Mouse (Mus musculus) ES-Bruce4 (cell line): ENCODE measurements at regions not wholly inside any gene's neighbourhood (a gene's known extent, or its start where the extent isn't known, plus 50 kb on each side); places are given as distances from the start of the nearest gene placed in this dataset.

Experiments
- H3K27ac ChIP-seq: 2 replicates; pipeline ENCODE4 v1.5.1; 2012; ENCODE audit warnings: low read length, inconsistent platforms; ENCODE audit not compliant: insufficient read depth
- H3K27me3 ChIP-seq: 2 replicates; pipeline ENCODE4 v1.6.1; 2012; ENCODE audit warnings: mild to moderate bottlenecking, low read length, inconsistent platforms; ENCODE audit not compliant: control insufficient read depth, poor library complexity, insufficient read depth, severe bottlenecking
- H3K36me3 ChIP-seq: 2 replicates; pipeline ENCODE4 v1.6.1; 2012; ENCODE audit warnings: inconsistent platforms, mild to moderate bottlenecking, low read length, moderate library complexity; ENCODE audit not compliant: control insufficient read depth, poor library complexity, insufficient read depth, severe bottlenecking
- H3K4me1 ChIP-seq: one replicate; pipeline ENCODE4 v1.8.1; 2011; ENCODE audit warnings: low read length; ENCODE audit not compliant: control insufficient read depth, insufficient read depth
- H3K4me3 ChIP-seq: 2 replicates; pipeline ENCODE4 v1.5.1; 2011; ENCODE audit warnings: low read depth, mild to moderate bottlenecking, low read length
- H3K9ac ChIP-seq: 2 replicates; pipeline ENCODE4 v1.6.1; 2012; ENCODE audit warnings: low read depth, mild to moderate bottlenecking, inconsistent platforms; ENCODE audit not compliant: poor library complexity, severe bottlenecking
- H3K9me3 ChIP-seq: replicated peaks from 2 replicates; pipeline ENCODE4 v1.6.1; 2012; ENCODE audit warnings: mild to moderate bottlenecking, low read length, inconsistent platforms; ENCODE audit not compliant: control insufficient read depth, poor library complexity, insufficient read depth, severe bottlenecking
- CTCF ChIP-seq: IDR thresholded peaks from one replicate; pipeline ENCODE4 v1.8.1; 2011; ENCODE audit warnings: low read depth, low read length
- EP300 ChIP-seq: IDR thresholded peaks from 2 replicates; pipeline ENCODE4 v1.6.1; 2011; ENCODE audit warnings: low read depth, low read length; ENCODE audit not compliant: insufficient read depth
- POLR2A ChIP-seq: IDR thresholded peaks from one replicate; pipeline ENCODE4 v1.8.1; 2011; ENCODE audit warnings: low read length; ENCODE audit not compliant: insufficient read depth

- no peaks in the 10 kb centered on the region for H3K9me3 ChIP-seq
- no peak overlapping the region for H3K27ac ChIP-seq
- H3K27me3 ChIP-seq: no peaks in the 10 kb centered on the region
- H3K36me3 ChIP-seq: no peaks in the 10 kb centered on the region
- H3K4me1 ChIP-seq: no peaks in the 10 kb centered on the region
- TF ChIP-seq POLR2A: no peak
- no peak for TF ChIP-seq EP300
- no peak for TF ChIP-seq CTCF
- no peak overlapping the region for H3K9ac ChIP-seq
- H3K4me3 ChIP-seq: no peak overlapping the region
Observed at GRCm38 (mm10) chr9:50142756-50143155, 202.0 kb downstream of the Rpl10-ps3 start.

DNA sequence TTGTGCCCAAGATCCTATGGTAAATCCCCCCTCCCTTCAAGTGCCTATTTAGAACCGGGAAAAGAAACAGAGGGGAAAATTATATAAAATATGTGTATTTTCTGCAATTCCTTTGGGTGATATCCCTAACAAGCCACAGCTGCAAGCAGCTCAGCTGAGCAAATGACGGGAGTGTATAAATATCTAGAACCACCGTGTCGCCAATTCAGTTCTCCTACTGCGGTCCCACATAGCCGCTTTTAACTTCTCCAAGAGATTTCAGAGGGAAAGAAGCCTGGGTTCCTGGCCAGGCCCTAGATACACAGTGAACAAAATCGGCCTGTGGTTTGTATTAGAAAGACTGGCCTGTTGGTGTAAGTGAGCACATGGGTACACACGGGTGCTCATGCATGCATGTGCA is 202.7 kb downstream of the Rpl10-ps3 start:
- Histone ChIP-seq H3K4me3 (no peak overlapping the region), H3K36me3 (no peaks in the 10 kb centered on the region), H3K9me3 (no peaks in the 10 kb centered on the region), H3K27ac (no peak overlapping the region), H3K27me3 (no peaks in the 10 kb centered on the region), H3K4me1 (no peaks in the 10 kb centered on the region), H3K9ac (no peak overlapping the region)
- no peak for TF ChIP-seq POLR2A

DNA sequence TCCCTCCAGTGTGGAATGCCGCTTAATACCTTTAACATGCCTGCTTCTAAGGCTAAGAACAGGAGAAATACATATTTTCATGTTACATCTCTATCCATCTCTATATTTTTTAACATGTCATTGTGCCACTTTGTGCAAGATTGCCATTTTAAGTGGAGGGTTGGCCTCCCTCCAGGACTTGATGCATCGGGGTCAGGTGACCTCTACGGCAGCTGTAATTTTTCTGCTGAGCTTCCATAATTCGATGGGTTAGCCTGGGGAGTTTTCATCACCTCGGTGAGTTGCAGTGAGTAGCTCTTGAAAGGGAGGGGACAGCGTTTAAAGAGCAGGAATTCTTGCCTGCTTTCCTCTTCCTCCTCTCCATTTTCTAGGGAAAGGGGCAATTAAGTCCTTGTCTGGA is 203.6 kb downstream of the Rpl10-ps3 start:
- Histone ChIP-seq H3K27ac (no peak overlapping the region), H3K27me3 (no peaks in the 10 kb centered on the region), H3K4me3 (no peak overlapping the region), H3K9me3 (no peaks in the 10 kb centered on the region), H3K4me1 (no peaks in the 10 kb centered on the region), H3K9ac (no peak overlapping the region), H3K36me3 (no peaks in the 10 kb centered on the region)
- TF ChIP-seq CTCF (no peak), EP300 (no peak), POLR2A (no peak)

GRCm38 (mm10) chr9:50138341-50138978 is 206.3 kb downstream of the Rpl10-ps3 start:
- TF ChIP-seq CTCF (no peak), POLR2A (no peak), EP300 (no peak)
- no peaks in the 10 kb centered on the region for H3K9me3 ChIP-seq
- H3K4me3 ChIP-seq: no peak overlapping the region
- H3K4me1 ChIP-seq: no peaks in the 10 kb centered on the region
- no peaks in the 10 kb centered on the region for H3K36me3 ChIP-seq
- H3K27me3 ChIP-seq: no peaks in the 10 kb centered on the region
- no peak overlapping the region for H3K27ac ChIP-seq
- no peak overlapping the region for H3K9ac ChIP-seq

DNA sequence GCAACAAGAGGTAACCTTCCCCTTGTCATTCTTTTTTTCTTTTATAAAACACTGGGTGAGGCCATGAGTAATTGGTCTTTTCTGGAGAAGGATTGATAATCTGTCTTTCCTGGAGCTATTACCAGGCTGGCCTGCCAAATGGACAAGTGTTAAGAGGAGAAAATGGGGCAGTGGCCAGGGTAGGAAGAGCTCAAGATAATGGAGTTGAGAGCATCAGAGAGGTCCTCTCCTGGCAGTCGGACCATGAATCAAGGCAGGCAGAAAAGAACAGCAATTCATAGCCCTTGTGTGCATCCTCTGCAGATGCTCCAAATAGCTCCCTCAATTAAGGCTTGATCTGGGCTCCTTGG is 208.2 kb downstream of the Rpl10-ps3 start:
- TF ChIP-seq CTCF (no peak), EP300 (no peak), POLR2A (no peak)
- no peaks in the 10 kb centered on the region for H3K4me1 ChIP-seq
- no peak overlapping the region for H3K9ac ChIP-seq
- H3K27ac ChIP-seq: no peak overlapping the region
- H3K4me3 ChIP-seq: no peak overlapping the region
- no peaks in the 10 kb centered on the region for H3K27me3 ChIP-seq
- no peaks in the 10 kb centered on the region for H3K36me3 ChIP-seq
- no peaks in the 10 kb centered on the region for H3K9me3 ChIP-seq

GRCm38 (mm10) chr9:50135939-50136635 is 208.7 kb downstream of the Rpl10-ps3 start:
- no peak for TF ChIP-seq CTCF
- TF ChIP-seq POLR2A: no peak
- TF ChIP-seq EP300: no peak
- no peak overlapping the region for H3K9ac ChIP-seq
- no peak overlapping the region for H3K4me3 ChIP-seq
- no peaks in the 10 kb centered on the region for H3K27me3 ChIP-seq
- H3K4me1 ChIP-seq: no peaks in the 10 kb centered on the region
- no peak overlapping the region for H3K27ac ChIP-seq
- no peaks in the 10 kb centered on the region for H3K36me3 ChIP-seq
- H3K9me3 ChIP-seq: 0 out of 2 replicates have a peak, but pooled peaks cover under 1% of the 10 kb centered on the region
